Mouse (Mus musculus) forebrain, embryonic 11.5 days (tissue): ENCODE measurements around the gene Gm10282. TPM values are rescaled to one million over a fixed set of nuclear protein-coding genes. Genes with fewer than 3 reads are reported as not detected.

ENCODE experiments used
- ATAC-seq: fragments of 200-750 bp; cut with Nextera tagmentation; replicated peaks from 2 replicates; pipeline ENCODE4 v1.8.0; 2017; ENCODE audit warnings: moderate TSS enrichment; ENCODE audit not compliant: low FRiP score
- DNase-seq: peaks from one replicate; pipeline ENCODE4 v3.0.0-alpha.2; 2017; ENCODE audit warnings: low spot score
- H3K27ac ChIP-seq: fragments of 300-500 bp; sonication (generic); 2 replicates; pipeline ENCODE4 v1.5.1; 2014; ENCODE audit warnings: low read depth, low read length
- H3K27me3 ChIP-seq: fragments of 300-500 bp; sonication (generic); 2 replicates; pipeline ENCODE4 v1.6.1; 2014; ENCODE audit warnings: mild to moderate bottlenecking, low read length, mixed read lengths; ENCODE audit not compliant: control insufficient read depth, insufficient read depth
- H3K36me3 ChIP-seq: fragments of 300-500 bp; sonication (generic); 2 replicates; pipeline ENCODE4 v1.6.1; 2014; ENCODE audit warnings: mild to moderate bottlenecking, low read length, moderate library complexity, mixed read lengths; ENCODE audit not compliant: control insufficient read depth, insufficient read depth
- H3K4me1 ChIP-seq: fragments of 300-500 bp; sonication (generic); replicated peaks from 2 replicates; pipeline ENCODE4 v1.6.1; 2014; ENCODE audit warnings: low read length, mixed read lengths; ENCODE audit not compliant: control insufficient read depth, insufficient read depth
- H3K4me2 ChIP-seq: fragments of 300-500 bp; sonication (generic); 2 replicates; pipeline ENCODE4 v1.6.1; 2014; ENCODE audit warnings: low read depth, mild to moderate bottlenecking, low read length, moderate library complexity, mixed read lengths; ENCODE audit not compliant: severe bottlenecking
- H3K4me3 ChIP-seq: fragments of 300-500 bp; sonication (generic); 2 replicates; pipeline ENCODE4 v1.5.1; 2014; ENCODE audit warnings: low read depth, low read length
- H3K9ac ChIP-seq: fragments of 300-500 bp; sonication (generic); 2 replicates; pipeline ENCODE4 v1.6.1; 2014; ENCODE audit warnings: low read length
- H3K9me3 ChIP-seq: fragments of 300-500 bp; sonication (generic); 2 replicates; pipeline ENCODE4 v1.6.1; 2016; ENCODE audit warnings: low read length, mixed read lengths; ENCODE audit not compliant: control insufficient read depth
- whole genome bisulfite sequencing: fragments of 180-500 bp; shearing (Covaris S2); extraction: QIAGEN DNeasy Blood & Tissue Kit; methylation state at CpG from one replicate; pipeline ENCODE4 v1.1.7; 2014; 5-methylcytosine and 5-hydroxymethylcytosine counted together
- polyA plus RNA-seq: library from polyadenylated mRNA; unstranded; fragments of >200 nt; fragmentation: Nextera tagmentation; extraction: Ambion mirVana; gene quantifications from 2 replicates; pipeline ENCODE4 v1.2.1, GENCODE M21; 2014

Gene Gm10282
- polyA plus RNA-seq, 1 experiment from 2014 or later, result 48.2 TPM

DNA sequence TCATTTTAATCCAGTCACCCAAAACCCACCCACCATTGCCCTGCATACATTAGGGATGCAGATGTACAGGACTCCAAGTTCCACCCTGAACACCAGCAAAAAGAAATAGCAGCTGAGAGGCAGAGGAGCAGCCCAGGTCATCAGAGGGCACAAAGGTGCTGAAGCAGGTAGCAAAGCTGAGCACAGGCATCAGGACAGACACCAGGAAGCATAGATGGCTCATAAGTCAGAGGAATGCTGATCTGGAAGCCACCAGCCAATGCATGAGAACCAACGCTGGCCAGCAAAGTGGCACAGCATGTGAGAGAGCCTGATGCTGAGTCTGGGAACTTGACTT lies 47.2 kb downstream of the Gm10282 start:
- Histone ChIP-seq H3K4me2 (no peak overlapping the region), H3K9ac (no peak overlapping the region), H3K27ac (no peak overlapping the region), H3K27me3 (no peaks in the 10 kb centered on the region), H3K4me3 (no peak overlapping the region), H3K4me1 (no peaks in the 10 kb centered on the region), H3K36me3 (no peaks in the 10 kb centered on the region; the same call in 1 of the 2 replicates), H3K9me3 (no peaks in the 10 kb centered on the region)
- DNase-seq (no peak), ATAC-seq (no peak)
- 81% methylated on average over 1 of the region's 1 CpGs for WGBS

DNA sequence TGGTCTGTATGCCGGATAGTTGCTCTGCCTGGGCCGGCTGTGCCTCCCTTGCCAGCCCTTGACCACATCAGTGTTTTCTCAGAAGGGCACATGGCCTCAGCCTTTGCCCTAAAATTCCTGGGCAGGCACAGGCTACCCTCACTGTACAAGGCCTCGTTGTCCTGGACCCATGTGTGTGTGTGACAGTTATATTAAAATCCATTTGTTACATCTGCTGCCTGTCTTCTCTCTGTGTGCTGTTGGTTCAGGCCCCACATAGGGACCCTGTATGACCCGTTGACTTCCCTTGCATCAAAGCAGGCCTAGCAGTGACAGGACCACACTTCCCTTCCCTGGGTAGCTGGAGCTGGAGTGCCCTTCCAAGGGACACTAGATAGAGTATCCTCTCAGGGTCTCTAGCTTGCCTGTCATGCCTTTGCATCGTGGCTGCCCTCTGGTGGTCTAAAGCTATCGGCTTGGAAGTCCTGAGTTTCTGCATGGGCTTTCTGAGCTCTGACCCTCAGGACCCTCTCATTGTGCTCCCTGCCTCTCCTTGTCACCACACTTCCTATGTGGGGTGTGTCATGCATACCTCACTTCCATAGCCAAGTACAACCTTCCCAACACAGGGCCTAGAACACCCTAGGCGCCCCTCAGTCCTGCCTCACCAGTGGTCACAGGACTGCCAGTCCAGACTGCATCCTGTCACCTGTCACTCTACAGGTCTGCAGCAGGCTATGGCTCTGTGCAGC lies 47.7 kb downstream of the Gm10282 start:
- no peaks in the 10 kb centered on the region for H3K4me1 ChIP-seq
- no peak overlapping the region for H3K4me2 ChIP-seq
- no peak overlapping the region for H3K27ac ChIP-seq
- peak; percentile 68 for DNase-seq
- H3K36me3 ChIP-seq, result no peaks in the 10 kb centered on the region; the same call in 1 of the 2 replicates
- H3K27me3 ChIP-seq, result no peaks in the 10 kb centered on the region
- H3K9me3 ChIP-seq, result no peaks in the 10 kb centered on the region
- H3K9ac ChIP-seq, result no peak overlapping the region
- ATAC-seq, result peak; percentile 39; the same call in 1 of the 2 replicates
- H3K4me3 ChIP-seq, result no peak overlapping the region
- 52% methylated on average over 7 of the region's 7 CpGs for WGBS

Other genes starting within 250 kb of the Gm10282 start
- not detected in 2 replicates for gene Olfr373, start 222.1 kb downstream of the Gm10282 start, polyA plus RNA-seq
- gene Olfr374, start 198.2 kb downstream of the Gm10282 start, polyA plus RNA-seq, result not detected in 2 replicates
- 539 and 557 TPM in 2 replicates for gene Tpm4, start 170.3 kb downstream of the Gm10282 start, polyA plus RNA-seq
- 90.5 and 110 TPM in 2 replicates for gene Rab8a, start 144.1 kb downstream of the Gm10282 start, polyA plus RNA-seq
- not detected in 2 replicates for gene Hsh2d, start 115.6 kb downstream of the Gm10282 start, polyA plus RNA-seq
- gene Cib3, start 92.4 kb downstream of the Gm10282 start, polyA plus RNA-seq, result 0.25 TPM in 1 of 2 replicates, not detected in the other
- not detected in 2 replicates for gene Gm11034, start 91.6 kb downstream of the Gm10282 start, polyA plus RNA-seq
- gene Fam32a, start 85.5 kb downstream of the Gm10282 start, polyA plus RNA-seq, result 74.2 and 76.0 TPM in 2 replicates
- 173 and 190 TPM in 2 replicates for gene Ap1m1, start 65.2 kb downstream of the Gm10282 start, polyA plus RNA-seq
- gene Klf2, start 13.8 kb upstream of the Gm10282 start, polyA plus RNA-seq, result 4.7 and 5.4 TPM in 2 replicates
- gene Eps15l1, start 116.2 kb upstream of the Gm10282 start, polyA plus RNA-seq, result 78.4 and 80.8 TPM in 2 replicates
- 1.2 and 1.7 TPM in 2 replicates for gene Calr3, start 138.6 kb upstream of the Gm10282 start, polyA plus RNA-seq
- gene 1700030K09Rik, start 138.6 kb upstream of the Gm10282 start, polyA plus RNA-seq, result 14.9 and 15.4 TPM in 2 replicates
- 101 and 107 TPM in 2 replicates for gene Cherp, start 170.0 kb upstream of the Gm10282 start, polyA plus RNA-seq
- 20.9 and 21.1 TPM in 2 replicates for gene Slc35e1, start 187.4 kb upstream of the Gm10282 start, polyA plus RNA-seq
- 18.1 and 19.2 TPM in 2 replicates for gene Med26, start 243.0 kb upstream of the Gm10282 start, polyA plus RNA-seq